Mouse (Mus musculus) ovary, postnatal 36 days (tissue): ENCODE results near the gene P2rx7.

Source experiments
- DNase-seq: peaks from one replicate; pipeline ENCODE4 v3.0.0; 2022; ENCODE audit warnings: low spot score, mixed read lengths

The P2rx7 gene

DNA sequence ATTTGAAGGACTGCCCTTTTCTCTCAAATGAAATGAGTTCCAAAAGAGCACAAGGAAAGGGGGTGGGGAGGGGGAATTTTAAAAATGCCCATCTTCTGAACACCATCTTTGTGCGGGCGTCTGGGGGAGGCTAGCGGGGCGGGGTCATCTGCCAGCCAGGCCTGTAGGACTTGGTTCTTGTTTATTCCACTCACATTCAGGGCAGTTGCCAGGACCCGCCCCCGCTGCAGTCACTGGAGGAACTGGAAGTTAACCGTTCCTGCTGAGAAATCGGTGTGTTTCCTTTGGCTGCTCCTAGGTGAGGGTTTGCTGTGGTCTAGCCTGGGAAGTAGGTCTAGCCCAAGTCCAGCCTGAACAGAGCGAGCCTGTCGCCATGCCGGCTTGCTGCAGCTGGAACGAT, at the start of gene P2rx7:
Gene P2rx7 (plus strand): TSS at position 211 of the 400 bp plus-strand sequence.
- DNase-seq, result peak; percentile 71

DNA sequence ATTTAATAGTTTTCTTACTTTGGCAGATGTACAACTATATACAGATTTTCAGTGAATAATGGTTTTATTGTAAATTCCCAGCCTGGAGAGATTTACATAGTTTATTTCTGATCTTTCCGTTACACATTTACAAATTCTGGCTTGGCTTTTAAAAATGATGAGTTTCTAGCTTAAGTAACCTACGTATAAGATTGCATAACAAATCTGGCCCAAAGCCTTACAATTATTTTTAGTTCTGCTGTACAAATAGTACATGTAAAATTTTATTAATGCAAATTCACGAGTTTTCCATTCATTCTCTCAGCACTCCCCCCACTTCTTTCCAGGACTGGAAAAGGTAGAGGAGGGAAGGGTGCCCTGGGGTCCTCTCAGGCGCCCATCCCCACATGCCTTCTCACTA, 48.2 kb upstream of the P2rx7 start:
- DNase-seq, result no peak

DNA sequence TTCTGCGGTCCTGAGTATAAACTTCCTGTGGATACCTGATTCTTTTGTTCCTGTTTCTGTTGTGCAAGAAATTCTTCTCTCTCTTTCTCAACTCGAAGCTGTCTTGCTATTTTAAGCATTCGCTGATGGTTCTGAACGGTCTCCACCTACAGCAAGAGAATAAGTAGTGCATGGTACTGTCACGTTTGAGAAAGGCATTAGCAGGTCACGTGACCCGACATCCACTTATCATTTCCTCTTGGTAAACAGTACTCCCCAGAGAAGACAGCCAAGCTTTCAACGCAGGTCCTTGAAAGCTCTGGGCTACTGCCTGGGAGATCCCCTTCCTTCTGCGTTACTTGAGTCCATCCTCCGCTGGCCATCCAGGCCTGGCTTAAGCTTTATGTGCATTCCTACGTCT, 41.5 kb upstream of the P2rx7 start:
- DNase-seq, result peak; percentile 43

DNA sequence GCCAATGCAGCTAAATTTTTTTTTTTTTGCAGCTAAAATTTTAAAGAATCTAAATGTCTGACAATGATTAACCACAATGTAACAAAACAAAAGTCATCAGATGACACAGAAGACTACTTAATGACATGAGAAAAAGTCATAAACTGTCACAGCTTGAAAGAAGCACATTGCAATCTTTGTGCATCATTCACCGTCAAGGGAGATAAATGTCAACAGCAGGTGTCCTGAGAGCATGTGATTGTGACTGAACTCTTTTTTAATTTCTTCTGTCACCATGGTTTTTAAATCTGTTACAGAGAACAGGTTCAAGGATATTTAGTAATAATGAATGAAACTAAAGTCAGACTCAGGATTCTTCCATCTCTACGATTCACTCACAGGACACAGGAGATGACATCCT, 38.8 kb upstream of the P2rx7 start:
- DNase-seq, result no peak

DNA sequence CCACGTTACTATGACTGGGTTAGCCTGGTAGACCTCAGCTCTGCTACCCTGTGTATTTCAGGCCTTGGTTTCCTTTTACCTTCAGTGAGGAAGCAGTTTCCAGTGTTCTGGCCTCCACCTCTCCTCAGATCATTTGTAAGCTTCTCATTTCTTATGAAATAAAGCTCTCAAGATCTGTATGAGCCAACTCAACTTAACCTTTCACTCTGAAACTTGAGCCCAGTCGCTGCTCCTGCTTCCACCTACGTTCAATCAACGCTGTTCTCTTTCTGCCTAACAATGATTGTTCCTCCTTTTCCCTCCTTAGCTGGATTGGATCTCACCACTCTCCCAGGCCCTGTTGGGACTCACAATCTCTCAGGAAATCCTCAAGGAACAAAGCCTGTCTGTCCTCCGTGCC, 32.1 kb upstream of the P2rx7 start:
- DNase-seq, result no peak

DNA sequence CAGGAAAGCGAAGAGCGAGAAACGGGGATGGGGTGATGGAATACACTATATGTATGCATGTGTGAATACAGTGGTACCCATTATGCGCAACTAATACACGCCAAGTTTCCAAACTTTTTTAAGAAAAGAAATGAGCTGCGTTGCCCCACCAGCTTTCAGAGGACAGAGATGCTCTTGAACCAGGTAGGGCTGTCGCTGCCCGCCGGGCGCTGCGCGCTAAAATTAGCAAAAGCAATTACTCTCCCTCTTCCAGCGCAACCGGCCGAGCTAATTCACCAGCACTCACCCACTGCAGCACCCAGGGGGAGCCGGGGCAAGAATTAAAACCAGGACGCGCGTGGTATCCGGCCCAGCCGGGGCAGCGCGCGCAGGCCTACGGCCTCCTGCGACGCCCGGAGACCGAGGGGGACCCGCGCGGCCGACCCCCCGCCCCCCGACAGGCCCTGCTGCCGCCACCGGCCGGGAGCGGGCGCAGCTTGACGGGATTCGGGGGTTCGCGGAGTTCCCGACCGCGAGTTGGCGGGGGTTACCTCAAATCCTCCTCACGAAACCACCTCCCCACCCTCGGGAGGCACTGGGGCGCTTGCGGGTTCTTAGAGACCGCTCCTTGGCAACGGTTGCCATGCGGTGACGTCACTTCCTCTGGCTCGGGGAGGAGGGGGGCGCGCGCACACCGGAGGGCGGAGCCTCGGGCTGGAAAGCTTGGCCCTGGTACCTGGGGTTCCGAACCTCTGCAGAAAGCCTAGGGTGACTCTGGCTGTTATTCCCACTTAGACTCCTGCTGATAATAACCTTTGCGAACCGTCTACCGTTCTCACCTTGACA, 29.6 kb upstream of the P2rx7 start, which contains the start of gene Ift81:
Gene Ift81 (minus strand): TSS at position 611 of the 825 bp plus-strand sequence.
- DNase-seq, result peak; percentile 93

DNA sequence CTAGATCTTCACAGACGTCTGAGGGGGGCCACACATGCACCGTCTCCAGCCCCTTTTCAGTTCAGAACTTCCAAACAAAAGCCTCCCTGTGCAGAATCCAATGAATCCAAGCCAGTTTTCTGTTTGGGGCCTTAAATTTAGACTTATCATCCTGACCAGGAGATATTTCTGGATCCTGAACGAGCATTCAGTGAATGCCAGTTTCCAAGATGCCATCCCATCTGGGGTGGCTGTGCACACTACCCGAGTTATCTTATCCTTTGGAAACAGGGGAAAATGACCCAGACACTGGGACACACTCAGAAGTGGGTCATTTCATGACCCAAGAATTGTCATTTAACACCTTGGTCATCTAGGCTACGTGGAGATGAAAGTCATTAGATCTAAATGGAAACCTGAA, 26.0 kb upstream of the P2rx7 start:
- no peak for DNase-seq

DNA sequence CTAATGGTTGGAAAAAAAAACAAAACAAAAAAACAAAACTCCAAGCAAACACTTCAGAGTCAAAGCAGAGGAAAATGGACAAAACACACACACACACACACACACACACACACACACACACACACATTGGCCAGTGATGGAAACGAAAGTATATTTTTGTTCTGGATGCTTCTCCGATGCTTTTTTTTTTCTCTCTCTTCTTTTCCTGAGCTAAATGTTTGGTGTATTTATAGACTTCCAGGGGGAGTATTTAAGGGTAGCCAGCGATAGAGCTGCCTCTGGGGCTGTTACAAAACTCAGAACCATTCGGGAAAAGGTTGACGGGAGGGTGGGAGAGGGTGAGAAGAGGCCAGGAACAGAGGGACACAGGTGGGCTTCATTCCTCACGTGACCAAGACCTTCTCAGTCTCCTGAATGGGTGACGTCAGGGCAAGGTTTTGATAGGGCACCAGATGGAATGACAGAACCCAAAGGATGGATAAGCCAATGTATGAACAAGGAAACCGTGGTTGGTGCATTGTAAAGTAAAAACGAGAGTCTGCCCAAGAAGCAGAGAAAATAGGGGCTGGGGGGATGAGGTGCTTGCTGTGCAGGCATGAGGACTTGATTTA, 23.9 kb upstream of the P2rx7 start:
- DNase-seq, result no peak

DNA sequence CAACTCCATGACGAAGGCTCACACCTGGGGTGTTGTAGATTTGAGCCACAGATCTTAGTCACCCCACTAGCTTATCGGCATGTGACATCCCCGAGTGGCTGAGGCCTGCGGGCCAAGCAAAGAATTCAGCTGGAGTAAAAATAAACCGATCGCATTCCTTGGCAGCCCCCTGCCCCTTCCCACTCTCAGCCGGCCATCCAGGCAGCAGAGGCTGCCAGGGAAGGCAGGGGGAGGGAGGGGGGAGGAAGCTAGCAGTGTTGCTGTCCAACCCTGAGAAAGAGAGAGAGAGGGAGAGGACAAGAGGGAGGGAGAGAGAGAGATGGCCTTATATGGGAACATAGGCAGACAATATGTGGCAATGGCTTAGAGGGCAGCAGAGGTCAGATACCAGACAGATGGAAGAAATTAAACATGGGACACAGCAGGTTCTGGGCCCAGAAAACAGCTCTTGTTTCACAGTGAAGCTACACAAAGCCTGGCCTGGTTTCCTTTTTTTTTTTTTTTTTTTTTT, 22.3 kb upstream of the P2rx7 start:
- peak; percentile 55 for DNase-seq

DNA sequence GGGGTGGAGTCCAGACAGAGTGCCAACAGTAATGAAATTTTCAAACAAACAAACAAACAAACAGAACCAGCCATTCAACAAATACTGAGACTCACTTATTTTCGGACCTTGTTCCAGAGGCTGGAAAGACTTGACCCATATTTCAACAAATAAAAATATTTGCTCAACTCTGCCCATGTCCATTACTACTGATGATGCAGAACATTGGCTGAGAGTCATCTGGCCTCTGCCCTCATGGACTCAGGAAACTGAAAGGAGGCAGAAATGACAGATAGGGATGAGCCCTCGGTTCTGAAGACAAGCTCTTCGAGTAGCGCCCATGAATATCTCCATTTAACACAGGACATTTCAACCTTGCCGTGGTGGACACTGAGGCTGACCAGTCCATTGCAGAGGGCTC, 21.2 kb upstream of the P2rx7 start:
- DNase-seq, result no peak

DNA sequence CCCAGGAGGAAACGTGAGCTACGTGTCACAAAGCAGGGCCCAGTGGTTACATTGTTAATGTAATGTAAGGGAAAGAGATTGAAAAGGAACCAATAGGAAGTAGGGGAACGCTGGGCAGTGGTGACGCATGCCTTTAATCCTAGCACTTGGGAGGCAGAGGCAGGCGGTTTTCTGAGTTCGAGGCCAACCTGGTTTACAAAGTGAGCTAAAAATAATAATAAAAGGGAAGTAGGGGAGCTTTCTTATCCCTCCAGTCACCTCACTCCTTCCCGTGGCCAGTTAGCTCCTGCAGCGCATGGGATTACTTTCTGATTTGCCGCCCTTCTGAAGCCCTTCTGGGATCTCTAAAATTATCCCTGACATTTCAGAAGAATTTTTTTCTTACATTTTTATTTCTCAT, 19.9 kb upstream of the P2rx7 start:
- DNase-seq, result no peak

DNA sequence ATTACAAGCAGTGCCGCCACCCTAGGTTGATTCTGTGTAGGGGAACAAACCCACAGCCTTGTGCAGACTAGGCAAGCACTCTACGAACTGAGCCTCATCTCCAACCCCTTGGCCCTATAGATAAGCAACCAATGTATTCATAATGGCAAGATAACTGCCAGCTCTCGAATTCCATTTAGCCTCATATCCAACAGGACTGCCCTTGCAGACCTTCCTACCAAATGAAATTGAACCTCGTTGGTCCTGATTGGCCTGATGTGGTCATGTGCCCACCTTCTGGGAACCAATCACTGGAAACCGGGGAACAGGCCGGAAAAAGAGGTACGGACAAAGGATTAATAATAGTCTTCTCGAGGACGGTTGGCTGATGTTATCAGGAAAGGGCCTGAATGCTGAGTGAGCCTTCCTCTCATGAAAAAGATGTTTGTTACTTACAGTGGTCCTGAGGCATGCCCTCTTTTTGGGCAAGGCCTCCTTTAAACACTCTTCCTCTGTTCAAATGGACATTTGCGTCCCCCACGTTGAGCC, 18.7 kb upstream of the P2rx7 start:
- DNase-seq, result no peak

DNA sequence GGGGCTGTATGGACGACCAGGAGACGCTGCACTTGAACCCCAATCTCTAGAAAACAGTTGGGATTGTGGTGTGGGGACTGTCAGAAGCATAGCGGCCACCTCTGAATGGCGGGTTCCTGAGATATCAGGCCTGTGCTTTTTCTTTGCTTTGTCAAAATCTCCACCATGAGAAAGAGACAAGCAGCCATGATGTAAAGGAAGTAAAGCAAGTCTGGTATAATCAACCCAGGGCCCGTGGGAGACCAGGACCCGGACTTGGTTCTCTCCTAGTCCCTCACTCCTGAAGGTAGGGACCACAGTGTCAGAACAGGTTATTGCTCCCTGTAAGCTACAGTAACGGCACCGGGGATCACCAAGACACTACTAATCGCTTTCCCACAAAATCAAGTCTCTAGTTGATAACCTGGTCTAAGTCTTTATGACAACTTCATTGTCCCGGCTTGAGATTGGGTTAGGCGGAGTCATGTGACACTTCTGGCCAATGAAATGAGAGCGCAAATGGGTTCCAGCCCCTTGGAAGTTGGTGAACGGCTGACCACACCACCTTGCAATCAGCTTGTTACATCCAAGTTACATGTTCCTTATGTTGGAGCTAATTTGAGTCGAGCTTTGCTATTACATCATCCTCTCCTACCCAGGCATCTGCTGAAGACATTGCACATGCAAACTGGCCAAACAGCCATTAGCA, 18.0 kb upstream of the P2rx7 start:
- no peak for DNase-seq

DNA sequence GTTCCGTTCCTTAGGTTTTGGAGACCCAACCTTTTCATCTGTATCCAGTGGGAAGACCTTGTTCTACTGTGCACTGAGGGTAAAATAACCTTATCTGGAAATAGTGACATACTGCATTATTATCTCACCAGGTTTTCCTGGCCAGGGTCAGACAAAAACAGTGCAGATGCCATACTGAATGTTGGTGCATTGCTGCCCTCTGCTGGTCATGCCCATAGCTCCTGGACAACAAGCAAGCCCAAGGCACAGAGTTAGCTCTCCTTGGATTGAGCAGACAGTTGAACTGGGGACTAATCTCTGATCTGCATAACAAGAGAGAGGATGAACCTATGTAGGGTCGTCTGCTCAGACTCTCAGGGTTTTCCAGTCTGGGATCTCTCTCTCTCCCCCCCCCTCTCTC, 16.5 kb upstream of the P2rx7 start:
- peak; percentile 85 for DNase-seq

DNA sequence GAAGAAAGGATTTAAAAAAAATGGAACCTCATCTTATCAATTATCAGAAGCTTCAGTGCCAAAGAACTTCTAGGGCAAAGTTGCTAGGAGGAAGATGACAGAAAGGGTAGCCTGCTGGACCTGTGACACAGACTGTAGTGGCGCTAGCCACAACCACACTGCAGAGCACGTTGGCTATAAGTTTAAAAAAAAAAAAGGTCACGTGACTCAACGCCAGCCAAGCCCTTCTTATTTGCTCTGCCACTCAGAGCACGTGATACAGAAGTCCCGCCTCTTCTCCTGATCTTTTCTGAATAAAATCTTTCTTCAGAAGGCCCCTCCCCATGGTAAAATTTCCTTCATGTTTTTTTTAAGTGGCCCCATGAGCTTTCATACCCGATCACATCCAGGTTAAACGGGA, 8.5 kb upstream of the P2rx7 start:
- no peak for DNase-seq

DNA sequence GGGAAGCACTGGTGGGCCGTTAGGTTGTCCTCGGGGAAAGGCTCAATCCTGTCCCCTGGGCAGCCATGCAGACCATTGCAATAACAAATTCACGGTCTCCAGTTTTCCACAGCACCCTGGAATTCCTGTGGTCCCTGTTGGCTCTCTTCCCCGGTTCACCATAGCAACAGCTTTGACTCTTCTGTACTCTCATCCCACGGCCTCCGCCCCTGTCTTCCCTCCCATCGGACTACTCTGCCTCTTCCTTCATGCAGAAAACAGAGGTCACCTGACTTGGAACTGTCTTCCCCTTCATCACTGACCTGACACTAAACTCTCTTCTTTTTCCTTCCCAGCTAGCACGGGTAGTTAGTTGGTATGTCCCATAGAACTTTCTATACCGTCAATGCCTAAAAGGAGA, 7.4 kb upstream of the P2rx7 start:
- no peak for DNase-seq

DNA sequence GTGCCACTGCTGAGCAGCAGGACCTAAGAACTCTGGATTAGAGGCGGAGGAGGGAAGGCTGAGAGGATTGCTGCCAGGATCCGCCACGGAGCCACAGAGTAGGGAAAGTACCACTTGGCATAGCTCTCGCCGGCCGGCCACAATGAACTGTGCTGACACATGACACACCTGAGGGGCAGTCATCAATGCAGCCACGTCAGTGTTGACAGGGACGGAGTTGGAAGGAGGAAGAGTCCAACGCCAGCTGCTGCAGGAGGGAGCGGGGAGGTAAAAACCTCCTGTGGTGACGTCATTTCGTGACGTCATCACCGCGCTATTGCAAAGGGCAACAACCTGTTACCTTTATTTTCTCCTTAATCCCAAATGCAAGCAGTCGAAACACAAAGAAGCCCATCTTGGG, 6.8 kb upstream of the P2rx7 start:
- peak; percentile 31 for DNase-seq

DNA sequence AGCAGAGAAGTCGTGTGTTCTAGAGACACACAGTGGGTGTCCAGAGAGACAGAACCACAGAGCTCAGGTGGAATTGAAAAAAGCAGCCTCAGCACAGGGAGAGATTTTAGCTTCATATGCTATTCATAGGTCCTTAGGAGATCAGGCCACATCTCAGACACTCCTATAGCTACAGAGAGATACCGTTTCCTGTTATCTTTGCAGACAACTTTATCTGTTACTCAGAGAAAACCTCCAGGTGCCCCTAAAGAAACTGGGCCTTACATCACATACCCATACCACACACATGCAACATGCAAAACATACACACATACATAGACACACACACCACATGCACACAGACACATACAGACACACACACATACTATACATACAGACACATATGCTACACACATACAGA, 5.4 kb upstream of the P2rx7 start:
- no peak for DNase-seq

DNA sequence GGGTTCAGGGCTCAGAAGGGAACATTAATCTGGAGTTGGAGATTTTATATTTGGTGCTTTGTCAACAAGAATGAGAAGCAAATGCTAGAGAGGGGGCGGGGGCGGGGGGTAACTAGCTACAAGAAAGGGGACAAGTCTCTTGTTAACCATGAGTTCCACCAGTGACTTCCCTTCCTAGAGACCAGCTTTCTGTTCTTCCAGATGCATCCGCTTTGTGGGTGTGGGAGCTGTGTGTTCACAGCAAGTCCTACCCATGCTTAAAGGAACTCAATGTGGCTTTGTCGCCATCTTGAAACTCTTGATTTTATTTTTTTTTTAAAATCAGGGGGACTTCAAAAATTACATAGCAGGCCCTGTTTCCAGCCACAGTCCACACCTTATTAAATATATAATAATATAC, 4.2 kb upstream of the P2rx7 start:
- DNase-seq, result no peak

DNA sequence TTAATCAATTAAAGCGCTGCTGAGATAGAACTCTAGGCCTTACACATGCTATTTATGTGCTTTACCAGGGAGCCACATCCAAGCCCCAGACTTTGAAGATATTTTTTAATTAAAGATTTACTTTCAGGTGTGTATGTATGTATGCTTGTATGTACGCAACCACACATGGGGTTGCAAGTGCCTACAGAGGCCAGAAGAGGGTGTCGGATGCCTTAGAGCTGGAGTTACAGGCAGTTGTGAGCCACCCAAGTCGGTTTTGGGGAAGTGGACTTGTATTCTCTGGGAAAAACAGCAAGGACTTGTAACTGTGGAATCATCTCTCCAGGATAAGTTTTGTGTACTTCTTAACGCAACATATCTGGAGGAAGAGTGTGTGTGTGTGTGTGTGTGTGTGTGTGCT, 3.7 kb upstream of the P2rx7 start:
- no peak for DNase-seq

DNA sequence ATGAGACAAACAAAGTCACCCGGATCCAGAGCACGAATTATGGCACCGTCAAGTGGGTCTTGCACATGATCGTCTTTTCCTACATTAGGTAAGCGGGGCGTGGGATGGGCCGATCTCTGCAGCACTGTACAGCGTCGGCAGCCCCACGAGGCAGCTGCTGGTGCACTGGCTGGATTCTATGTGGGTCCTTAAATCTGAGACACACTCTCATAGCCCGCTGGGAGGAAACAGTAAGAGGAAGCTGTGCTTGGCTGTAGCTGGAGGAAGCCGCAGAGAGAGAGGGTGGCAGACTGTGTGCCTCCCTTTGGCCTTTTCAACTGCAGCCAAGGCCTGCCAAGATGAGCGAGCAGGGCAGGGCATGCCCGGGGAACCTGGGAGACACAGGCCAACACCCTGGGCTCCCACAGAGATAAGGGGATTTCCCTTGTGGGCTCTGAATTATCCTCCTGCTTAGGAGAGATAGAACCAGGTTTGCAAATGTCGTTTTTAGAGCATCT, 448 bp downstream of the P2rx7 start:
- peak; percentile 35 for DNase-seq

DNA sequence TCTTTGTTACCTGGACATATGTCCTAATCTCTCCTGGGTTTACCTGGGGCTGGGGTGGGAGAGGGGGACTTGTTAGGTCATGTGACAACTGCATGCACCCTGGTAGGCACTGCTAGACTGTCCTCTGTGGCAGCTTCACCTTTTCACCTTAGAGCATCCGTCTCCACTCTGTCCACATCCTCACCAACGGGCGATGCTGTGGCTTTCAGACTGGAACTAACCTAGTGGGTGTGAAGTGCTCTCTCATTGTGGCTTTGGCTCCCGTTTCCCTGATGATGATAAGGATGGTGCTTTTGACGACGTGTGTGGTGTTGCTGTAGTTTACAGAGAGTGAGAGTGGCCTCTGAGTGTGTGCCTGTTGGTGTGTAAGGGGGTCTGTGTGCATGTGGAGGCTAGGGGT, 1.6 kb downstream of the P2rx7 start:
- no peak for DNase-seq

DNA sequence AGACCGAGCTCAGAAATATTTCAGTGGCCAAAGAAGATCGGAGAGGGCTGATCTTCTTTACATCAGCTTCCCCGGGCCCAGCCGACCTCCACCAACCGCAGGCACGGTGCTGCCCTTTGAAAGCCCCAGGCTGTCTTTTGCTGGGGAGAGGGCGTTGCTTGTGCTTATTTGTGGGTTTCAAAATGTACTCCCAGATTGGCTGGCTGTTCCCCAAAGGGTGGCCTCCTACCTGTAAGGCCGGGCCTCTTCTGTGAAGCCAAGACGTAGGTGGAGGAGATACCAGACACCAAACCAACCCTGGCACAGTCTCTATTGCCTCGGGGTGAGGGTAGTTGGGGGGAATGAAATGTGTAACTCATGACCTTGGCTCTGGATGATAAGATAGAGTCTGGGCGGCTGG, 2.3 kb downstream of the P2rx7 start:
- no peak for DNase-seq
